Mouse (Mus musculus) activated CD4-positive, CD25-positive, alpha-beta regulatory T cell, adult 4 months (primary cell): ENCODE results near the gene Chst12. TPM values are rescaled to one million over a fixed set of nuclear protein-coding genes. Genes with fewer than 3 reads are reported as not detected.

Experiments used
- ATAC-seq: one replicate; pipeline ENCODE4 v1.8.0; 2017
- polyA plus RNA-seq, 2 experiments: library from polyadenylated mRNA; unstranded; fragments of 100-300 nt; shearing (Covaris generic); gene quantifications; one replicate each; pipeline ENCODE4 v1.2.1; 2017

Chst12 gene
- polyA plus RNA-seq, 2 experiments from 2014 or later: 24.5 to 31.7 TPM

DNA sequence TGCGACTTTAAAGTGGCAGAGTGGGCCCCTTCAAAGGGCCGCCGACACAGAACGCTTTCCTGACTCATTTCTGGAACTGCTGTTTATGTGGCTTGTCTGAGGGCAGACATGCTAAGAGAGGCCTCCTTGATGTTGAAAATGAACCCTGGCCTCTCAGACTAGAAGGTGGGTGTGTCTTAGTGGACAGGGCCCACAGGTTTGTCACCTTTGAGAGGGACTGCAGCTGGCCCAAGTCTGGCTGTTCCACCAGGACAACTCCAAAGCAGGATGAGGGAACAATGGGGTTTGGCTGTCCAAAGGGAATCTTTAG is 12.5 kb downstream of the Chst12 start:
- no peak for ATAC-seq

DNA sequence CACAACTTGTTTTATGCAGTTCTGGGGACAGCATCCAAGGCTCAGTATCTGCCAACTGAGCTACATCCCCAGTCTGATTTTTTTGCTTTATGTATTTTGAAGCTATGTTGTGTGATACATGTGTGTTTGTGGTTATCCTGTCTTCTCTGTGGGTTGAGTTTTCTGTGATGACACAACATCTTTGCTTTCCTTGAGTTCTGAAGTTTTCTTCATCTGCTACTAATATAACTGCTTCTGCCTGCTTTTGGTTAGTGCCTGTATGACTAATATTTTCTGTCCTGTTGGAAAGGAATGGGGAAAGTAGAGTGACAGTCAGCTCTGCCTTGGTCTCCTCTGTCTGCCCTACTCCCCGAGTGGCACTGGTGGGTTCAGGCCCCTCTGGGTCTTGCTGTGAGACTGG is 15.8 kb downstream of the Chst12 start:
- no peak for ATAC-seq

DNA sequence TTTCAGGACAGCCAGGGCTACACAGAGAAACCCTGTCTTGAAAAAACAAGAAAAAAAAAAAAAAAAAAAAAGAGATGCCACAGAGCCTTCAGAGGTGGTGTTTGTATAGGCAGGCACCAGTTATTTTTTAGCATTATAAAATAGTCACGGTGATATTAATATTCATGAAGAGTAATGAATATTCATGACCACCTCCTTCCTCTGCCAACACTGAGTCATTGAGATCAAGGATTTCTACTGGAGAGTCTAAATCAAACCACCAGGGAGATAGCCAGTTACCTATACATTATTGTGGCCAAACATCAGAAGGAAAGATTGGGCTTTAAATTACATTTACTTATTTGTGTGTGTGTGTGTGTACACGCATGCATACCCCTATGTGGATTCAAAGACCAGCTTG is 21.4 kb downstream of the Chst12 start:
- ATAC-seq: no peak

DNA sequence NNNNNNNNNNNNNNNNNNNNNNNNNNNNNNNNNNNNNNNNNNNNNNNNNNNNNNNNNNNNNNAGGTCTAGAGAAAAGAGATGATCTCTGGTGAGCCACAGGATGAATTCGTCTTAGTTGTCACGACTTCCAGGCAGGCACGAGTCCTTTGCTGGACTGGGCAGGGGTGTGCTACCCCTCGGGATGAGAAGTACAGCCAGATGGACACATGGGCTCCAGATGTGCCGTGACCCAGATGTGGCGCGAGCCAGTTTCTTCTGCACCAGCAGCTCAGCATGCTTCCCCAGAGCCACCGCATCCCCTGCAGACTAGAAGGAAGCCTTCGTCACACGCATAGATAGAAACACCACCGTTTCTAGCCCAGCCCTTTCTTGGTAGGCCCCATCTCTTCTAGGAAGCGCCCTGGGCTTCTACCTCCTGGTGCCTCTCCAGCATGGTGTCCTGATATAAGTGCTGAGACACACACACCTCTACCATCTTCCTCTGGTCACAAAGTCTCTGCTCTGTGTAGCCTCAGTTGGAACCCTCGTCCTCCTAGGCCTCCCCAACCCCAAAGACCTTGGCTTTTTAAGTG is 32.8 kb downstream of the Chst12 start:
- no peak for ATAC-seq

DNA sequence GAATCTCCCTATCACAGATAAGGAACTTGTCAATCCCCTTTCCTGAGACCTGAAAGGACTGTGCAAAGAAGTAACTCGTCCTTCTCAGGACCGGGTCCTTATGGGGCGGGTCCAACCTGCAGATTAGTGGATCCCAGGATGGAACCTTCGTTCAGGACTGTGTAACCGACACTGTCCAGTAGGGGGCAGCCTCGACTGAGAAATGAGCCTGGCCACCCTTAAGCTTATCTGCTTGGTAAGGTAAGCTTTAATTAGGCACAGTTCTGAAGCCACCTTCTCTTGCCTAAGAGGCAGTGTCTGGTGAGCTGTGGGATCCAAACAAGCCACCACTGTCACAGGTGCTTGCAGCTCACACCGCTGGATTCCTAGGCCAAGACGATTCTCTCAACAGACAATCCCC is 34.8 kb downstream of the Chst12 start:
- ATAC-seq: peak; percentile 84

DNA sequence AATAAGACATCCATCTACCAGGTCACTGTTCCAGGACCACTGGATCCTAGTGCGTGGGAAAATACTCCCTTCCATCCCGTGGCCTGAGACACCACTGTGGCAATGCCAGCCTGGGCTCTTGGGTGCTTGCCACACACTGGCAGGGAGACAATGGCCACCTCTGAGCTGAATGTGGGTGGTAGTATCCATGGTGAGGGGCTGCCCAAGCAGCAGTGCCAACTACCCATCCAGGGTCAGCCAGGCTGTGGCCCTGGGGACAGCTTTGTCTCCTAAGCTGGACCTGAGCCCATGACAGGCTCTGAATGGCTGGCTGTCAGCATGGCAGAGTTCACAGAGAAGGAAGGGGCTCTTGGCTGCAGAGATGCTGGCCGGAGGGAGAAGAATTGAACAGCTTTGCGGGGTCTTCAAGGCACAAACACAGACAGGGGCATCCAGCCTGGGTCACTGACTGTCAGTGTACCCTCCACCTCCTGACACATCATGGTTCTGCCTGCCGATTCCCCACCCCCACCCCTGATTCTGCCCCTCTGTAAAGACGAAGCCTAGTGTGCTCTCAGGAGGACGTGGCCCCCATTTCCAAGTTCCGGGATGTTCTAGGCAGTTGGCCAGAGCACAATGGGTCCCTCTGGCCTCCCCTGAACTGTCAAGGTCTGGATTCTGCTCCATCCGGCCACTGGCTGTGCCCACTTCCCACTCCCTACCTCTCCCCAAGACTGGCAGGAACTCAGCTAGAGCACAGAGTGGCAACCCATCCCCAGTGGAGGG is 37.6 kb downstream of the Chst12 start:
- ATAC-seq: no peak

DNA sequence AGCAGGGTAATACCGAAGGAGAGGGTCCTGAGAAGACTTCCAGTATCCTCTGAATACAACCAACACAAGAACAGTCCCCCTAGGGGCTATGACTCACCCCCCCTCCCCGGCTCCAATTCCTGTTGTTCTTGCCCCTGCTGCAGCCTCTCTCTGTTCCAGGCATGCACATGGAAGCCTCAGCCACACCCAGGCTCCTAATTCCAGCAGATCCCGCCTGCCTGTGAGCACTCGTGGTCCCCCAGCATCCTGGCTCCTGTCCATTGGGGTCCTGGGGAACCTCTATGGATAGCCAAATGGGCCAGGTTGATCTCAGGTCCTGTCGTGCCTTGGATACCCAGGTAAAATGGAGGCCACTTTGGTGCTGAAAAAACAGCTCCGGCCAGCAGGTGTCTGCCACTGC is 40.3 kb downstream of the Chst12 start:
- no peak for ATAC-seq

DNA sequence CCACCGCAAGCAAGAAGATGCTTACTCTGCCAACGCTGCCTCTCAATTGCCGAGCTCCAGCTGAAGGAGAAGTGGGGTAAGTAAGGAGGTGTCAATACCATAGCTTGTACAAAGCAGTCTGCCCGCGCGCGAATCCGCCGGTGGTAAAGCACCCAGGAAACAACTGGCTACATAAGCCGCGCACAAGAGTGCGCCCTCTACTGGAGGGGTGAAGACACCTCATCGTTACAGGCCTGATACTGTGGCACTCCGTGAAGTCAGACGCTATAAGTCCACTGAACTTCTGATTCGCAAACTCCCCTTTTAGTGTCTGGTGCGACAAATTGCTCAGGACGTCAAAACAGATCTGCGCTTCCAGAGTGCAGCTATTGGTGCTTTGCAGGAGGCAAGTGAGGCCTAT is 41.0 kb downstream of the Chst12 start:
- ATAC-seq: no peak

DNA sequence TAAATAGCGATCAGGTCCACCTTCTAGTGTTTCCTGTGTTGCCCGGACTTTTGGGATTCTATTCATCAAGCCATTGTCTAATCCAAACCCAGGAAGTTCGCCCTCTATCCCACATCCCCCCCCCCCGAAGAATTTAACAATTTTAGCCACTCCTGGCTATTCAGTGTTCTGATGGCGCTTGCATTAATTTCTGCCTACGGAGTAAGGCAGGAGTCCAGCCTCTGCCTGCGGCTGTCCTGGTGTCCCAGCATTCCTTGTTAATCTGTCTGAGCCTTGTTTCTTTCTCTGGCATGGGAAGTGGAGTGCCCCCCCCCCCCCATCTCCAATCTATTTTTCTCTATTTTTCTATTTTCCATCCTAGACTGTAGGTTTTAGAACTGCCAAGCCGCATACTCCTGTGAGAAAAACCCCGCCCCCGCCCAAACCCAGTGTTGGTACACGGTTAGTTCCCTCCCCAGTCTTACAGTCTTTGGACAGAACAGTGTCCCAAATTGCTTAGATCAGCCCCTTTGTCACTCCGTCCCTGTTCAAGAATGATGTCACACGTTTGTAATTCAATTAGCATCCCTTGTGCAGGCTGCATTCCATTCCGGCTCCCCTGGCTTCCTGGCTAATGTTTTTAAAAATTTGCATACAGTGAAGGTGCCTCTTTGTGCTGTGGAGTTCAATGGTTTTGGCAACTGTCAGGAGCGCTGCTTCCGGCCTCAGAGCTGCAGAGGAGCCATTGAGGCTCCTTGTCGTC is 44.1 kb downstream of the Chst12 start:
- ATAC-seq: no peak

DNA sequence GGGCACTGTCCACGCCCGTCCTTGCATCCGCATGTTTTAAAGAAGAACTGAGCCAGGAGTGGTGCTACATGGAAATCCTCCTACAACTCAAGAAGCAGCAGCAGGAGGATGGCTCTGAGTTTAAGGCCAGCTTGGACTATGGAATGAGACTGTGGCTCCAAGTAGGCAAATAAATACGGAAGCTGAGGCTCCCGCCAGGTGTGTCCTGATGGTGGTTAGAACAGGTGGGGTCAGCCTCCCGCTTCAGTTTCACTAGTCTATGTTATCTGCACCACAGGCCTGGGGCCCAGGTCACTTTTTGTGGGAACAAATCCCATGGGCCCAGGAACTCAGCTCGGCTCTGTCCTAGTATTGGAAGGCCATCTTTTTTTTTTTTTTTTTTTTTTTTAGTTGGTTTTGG is 48.4 kb downstream of the Chst12 start:
- no peak for ATAC-seq

DNA sequence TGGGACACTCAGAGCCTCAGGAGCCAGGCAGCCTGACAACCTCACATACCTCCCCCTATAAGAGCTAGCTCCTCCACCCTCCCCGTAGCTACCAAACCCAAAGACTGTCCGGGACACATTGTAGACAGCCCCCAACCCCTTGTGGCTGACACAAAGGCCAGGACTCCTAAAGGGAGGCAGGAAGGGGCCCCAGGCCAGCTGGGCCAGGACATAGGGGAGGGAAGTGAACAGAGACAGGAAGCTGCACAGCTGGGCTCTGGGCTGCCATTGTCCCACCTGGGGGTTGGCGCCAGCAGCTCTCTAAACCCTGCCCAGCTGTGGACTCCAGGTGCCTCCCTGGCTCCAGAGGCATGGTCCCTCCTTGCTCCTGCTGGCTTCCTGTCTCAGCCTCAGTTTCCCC is 51.5 kb downstream of the Chst12 start:
- ATAC-seq: no peak

DNA sequence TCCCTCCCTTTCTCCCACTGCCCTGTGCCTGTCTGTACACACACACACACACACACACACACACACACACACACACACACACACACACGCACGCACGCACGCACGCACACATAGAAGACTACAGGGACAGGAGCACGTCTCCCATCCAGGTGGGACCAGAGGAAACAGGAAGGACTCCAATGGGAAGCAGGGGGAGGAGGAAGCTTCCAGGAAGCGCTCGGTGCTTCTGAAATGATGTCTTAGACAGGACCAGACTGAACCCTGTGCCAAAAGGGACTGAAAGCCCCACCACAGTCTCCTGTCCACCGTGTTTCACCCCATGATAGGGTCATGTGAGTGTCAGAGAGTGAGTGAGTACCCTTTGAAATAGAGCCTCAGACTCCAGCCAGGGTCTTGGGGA is 57.3 kb downstream of the Chst12 start:
- ATAC-seq: no peak

DNA sequence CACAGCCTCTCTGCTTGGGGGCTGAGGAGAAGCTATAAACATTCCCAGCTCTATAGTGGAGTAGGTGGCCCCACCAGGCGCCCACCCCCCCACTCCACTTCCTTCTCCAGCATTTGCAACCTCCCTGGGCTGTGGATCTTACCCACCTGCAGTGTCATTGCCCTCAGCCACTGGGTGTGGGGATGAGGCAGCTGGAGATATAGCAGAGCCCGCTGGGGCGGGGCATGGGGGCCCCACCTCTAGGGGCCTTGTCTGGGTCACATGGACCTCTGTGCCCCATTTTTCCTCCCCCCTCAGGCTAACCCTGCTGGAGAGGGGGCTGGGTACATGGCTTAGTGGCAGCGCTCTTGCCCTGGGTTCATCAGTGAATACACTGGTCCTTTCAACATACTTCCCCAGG is 59.5 kb downstream of the Chst12 start, which contains the start of gene Grifin:
Gene Grifin (minus strand): TSS at position 176 of the 400 bp plus-strand sequence.
- no peak for ATAC-seq

DNA sequence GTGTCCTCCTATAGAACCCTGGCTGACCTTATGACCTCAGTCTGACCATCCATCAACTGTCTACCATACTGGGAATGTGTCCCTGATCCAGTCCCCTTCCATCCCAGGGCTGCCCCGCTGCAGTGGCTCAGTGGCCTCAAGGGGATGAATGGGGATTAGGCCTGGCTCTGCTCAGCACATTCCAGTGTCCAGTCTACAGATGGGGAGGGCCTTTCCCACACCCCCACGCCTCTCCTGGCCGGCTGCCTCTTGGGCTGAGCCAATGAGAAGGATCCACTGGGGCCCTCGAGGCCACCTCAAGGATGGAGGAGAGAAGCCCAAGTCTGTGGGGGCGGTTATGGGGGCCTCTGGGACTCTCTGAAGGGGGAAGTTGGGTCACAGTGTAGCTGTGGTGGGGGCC is 60.1 kb downstream of the Chst12 start:
- ATAC-seq: no peak

DNA sequence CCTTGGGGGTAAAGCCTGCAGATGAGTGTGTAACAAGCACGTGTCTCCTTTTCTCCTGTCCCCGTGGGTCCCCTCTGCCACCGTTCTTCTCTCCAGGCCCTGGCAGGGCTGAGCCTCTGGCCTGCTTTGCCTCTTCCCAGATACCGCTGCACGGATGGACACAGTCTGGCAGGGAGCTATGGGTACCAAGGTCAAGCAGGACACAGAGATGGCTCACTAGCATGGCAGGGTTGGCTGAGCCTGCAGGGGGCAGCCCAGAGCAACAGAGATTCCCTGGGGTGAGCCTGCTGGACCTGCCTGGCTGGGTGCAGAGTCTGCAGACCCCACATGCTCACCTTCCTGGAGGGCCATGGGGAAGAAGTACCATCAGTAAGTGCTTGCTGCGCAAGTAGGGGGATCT is 60.5 kb downstream of the Chst12 start:
- ATAC-seq: no peak

DNA sequence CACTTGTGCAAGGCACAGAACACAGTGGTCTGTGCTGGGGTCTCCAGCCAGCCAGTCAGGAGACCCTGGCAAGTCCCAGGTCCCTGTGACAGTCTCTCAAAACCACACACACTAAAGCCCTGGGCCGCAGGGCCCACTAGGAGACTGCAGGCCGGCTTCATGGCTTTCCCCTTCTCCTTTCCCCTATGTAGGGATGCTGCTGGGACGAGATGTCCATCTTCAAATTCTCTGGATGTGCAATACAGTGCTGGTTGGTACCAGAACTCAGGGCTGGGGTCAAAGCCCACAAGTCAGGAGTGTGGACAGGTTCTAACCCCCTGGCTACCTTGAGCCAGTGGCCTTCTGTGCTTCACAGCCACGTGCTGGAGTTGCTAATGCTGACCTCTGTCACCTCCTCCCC is 60.9 kb downstream of the Chst12 start:
- ATAC-seq: no peak

DNA sequence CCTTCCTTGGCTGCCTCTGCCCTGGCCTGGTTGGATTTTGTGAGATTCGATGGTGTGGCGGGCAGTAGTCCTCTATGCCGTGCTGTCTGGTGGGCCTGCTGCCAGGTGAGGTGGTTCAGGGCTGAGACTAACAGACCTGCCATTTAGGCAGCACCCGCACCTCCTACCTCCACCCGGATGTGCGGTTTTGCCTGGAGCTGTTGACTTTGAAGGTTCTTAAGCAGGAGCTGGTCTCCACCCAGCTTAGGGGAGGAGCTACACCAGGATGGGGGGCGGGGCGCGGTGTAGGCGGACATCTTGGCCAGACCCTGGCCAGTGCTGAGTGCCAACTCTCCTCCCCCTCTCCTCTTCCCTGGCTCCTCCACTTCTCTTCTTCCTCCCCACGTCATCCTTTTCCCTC is 62.0 kb downstream of the Chst12 start:
- ATAC-seq: peak; percentile 91

DNA sequence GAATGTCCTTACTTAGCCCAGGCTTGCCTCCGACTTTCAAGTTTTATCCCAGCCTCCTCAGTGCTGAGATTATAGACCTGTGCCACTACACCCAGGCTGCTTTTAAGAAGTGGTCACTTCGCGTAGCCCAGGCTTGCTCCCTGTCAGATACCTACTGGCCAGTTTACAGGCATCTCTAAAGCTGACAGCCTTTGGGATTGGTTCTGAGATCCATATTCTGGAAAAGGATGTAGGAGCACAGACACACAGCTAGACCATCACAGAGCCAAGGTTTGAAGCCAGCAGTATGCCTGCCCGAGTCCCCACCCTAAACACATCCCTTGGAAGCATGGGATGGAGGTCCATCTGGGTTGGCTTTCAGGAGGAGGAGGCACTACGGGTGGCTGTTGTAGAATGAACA is 62.4 kb downstream of the Chst12 start:
- no peak for ATAC-seq

DNA sequence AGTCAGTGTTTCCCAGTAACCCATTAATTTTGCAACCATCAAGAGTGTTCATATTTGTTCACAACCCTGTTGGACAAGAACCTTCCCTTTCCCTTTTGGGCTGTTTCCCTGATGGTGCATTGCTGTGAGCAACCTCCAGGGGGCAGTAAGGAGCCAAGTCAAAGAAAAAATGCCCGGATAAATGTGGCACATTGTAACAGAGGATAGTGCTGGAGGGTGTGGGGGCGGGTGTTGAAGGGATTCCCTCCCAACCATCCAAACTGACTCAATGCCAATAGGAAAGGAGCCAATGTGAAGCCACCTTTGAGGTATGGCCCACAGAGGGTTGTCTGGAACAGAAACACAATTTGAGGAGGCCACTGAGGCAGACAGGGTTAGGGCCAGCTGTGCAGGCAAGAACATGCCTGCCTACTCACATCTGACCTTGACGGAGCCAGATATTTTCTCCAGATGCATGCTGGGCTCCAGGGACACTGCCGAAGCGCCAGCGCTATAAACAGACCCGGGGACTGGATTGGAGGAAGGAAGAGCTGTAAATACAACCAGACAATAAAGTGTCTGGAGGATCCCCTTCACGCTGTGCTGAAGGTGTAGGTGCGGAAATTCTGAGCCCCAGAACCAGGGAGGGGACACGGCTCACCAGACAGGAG is 63.1 kb downstream of the Chst12 start:
- peak; percentile 18 for ATAC-seq

DNA sequence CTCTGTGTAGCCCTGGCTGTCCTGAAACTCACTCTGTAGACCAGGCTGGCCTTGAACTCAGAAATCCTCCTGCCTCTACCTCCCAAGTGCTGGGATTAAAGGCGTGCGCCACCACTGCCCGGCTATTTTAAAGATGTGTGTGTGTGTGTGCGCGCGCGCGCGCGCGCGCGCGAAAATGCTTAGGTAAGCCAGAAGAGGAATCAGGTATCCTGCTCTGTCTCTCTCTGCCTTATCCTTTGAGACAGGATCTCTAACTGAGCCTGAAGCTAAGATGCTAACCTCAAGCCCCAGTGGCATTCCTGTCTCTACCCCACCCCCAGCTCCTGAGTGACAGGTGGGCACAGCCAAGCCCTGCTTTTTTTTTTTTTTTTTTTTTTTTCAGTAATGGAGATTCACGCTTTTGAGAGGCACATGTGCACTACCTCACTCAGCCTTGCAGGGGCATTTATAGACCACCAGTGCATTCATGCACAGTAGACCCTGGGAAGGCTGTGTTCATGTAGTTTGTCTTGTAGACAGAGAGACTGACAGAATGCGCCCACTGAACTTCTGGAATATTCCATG is 63.8 kb downstream of the Chst12 start:
- ATAC-seq: no peak

DNA sequence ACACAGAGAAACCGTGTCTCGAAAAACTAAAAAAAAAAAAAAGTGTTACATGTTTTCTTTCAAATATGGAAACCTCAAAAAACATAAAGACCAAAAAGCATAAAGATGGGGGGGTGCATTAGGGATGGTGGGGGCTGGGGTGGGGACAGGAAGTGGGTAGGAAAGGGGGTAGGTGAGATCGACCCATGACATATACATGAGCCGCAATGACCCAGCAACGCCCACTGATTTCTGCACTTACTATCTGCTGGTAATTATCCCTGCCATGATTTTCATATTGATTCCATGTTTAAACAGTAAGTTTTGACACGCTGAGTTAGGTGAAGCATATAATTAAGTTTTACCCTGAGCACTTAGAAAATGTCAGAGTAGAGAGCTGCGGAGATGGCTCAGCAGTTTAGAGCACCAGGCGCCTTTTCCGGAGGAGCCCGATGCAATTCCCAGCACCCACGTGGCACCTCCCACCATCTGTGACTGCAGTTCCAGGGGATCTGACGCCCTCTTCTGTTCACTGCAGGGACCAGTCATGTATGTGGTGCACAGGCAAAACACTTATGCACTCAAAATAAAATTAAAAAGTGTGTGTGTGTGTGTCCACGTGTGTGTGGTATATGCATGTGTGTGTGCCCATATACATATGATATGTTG is 65.0 kb downstream of the Chst12 start:
- peak; percentile 30 for ATAC-seq

DNA sequence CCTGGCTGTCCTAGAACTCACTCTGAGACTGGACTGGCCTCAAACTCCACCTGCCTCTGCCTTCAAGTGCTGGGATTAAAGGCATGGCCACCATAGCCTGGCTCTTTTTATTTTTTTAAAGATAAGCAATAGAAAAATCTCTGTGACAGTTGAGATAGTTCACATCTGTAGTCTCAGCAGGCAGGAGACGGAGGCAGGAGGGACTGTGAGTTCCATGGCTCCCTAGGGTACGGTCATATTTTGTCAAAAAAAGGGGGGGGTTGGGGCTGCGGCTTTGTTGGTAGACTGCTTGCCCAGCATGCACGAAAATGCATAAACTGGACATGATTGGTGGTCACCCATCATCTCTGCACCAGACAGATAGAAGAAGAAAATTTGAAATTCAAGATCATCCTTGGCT is 65.9 kb downstream of the Chst12 start:
- no peak for ATAC-seq

DNA sequence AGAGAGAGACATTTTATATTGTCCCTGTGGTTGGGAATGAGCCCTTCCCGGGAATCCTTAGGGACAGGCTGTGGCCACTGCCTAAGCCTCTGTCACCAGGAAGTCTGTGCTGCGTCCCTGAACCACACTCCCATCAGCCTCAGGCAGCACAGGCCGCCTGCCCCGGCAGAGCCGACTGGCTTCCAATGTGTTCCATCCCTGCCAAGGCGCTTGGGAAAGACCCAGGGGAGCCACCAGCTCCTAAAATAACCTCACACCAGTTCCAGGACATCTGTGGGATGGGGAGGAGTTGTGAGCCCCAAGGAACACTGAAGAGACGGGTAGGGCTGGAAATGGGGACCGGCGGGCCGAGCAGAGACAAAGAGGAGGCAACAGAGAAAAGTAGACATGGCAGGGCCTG is 66.3 kb downstream of the Chst12 start:
- no peak for ATAC-seq
